Mouse (Mus musculus): ENCODE data around the gene Eif2s3x. TPM values are rescaled to one million over a fixed set of nuclear protein-coding genes. Genes with fewer than 3 reads are reported as not detected.

The Eif2s3x gene
- polyA plus RNA-seq, 1 experiment from 2014 or later, result 108 TPM

DNA sequence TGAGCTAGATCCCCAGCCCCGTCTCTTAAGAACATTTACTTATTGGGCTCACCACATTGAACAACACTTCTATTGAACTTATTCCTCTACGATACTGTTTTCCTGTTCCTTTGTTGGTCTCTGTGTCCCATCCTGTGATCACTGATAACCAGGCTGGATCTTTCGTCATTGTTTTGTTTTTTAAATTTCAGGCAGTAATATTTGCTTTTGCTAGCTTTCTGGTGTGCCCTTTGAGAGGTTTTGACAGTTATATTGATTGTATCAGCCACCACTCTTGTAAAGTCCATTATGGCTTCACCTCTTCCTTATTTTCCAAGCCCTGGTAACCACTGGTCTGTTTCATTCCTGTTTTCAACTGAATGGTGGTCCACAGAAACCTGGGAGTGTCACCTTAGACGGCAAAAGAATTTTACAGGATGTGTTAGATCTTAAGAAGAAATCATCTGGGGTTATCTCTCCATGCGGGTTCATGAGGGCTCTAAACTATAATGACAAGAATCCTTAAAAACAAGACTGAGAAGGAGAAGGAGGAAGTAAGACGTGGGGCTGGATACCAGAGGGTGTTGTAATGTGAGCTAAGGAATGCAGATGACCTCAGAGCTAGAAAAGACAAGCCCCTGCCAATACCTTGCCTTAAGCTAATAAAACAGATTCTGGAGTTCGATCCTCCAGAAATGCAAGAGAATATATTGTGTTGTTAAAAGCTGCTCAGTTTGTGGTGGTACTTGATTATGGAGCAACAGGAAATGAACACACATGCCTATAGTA is 70.5 kb downstream of the Eif2s3x start:
- DNase-seq (ENCODE audit: low spot score) (no peak), ATAC-seq (ENCODE audit: insufficient number of reproducible peaks, low FRiP score, low TSS enrichment, low read depth) (no peak)
- no peak overlapping the region for H3K9ac ChIP-seq (ENCODE audit: low read length)
- no peak overlapping the region for H3K27ac ChIP-seq (replicated peaks; ENCODE audit: low read depth, low read length)
- no peaks in the 10 kb centered on the region for H3K9me3 ChIP-seq (ENCODE audit: control insufficient read depth, low read length)
- peaks cover 21% of the 10 kb centered on the region for H3K27me3 ChIP-seq (ENCODE audit: control insufficient read depth, insufficient read depth, low read length)
- H3K4me3 ChIP-seq (ENCODE audit: low read depth, low read length), result no peak overlapping the region
- H3K4me1 ChIP-seq (ENCODE audit: control insufficient read depth, insufficient read depth, low read length), result no peaks in the 10 kb centered on the region
- no peak overlapping the region for H3K4me2 ChIP-seq (ENCODE audit: low read depth, severe bottlenecking)
- 71% methylated on average over 7 of the region's 7 CpGs for WGBS
- no peaks in the 10 kb centered on the region for H3K36me3 ChIP-seq (ENCODE audit: control insufficient read depth, insufficient read depth, low read length)

DNA sequence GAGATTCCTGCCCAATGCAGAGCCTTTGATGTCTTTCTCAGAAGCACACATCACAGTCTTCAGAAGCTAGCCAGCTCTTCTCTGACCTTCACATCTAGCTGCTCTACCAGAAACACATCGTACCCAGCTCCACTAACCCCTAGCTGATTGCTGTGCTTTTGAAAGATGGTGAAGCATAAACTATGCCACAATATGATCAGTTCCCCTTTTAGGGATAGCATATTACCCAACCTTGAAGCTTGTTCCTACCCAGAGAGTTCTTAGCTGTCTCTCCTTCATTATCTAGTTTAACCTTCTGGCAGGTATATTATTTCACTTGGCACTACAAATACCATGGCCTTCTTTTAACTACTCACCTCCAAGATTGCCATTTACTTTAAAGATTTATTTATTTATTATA is 72.6 kb downstream of the Eif2s3x start:
- Histone ChIP-seq H3K36me3 (ENCODE audit: control insufficient read depth, insufficient read depth, low read length) (no peaks in the 10 kb centered on the region), H3K9ac (ENCODE audit: low read length) (no peak overlapping the region), H3K4me3 (ENCODE audit: low read depth, low read length) (no peak overlapping the region), H3K4me1 (ENCODE audit: control insufficient read depth, insufficient read depth, low read length) (no peaks in the 10 kb centered on the region), H3K9me3 (ENCODE audit: control insufficient read depth, low read length) (no peaks in the 10 kb centered on the region), H3K4me2 (ENCODE audit: low read depth, severe bottlenecking) (no peak overlapping the region), H3K27me3 (ENCODE audit: control insufficient read depth, insufficient read depth, low read length) (peaks cover 15% of the 10 kb centered on the region), H3K27ac (replicated peaks; ENCODE audit: low read depth, low read length) (no peak overlapping the region)
- WGBS, result 85% methylated on average over 1 of the region's 1 CpGs
- ATAC-seq (ENCODE audit: insufficient number of reproducible peaks, low FRiP score, low TSS enrichment, low read depth), result no peak
- DNase-seq (ENCODE audit: low spot score), result no peak

Other genes starting within 250 kb of the Eif2s3x start
- gene AU015836, start 244.2 kb downstream of the Eif2s3x start, polyA plus RNA-seq (2014; fragmentation: Nextera tagmentation; extraction: Ambion mirVana), result 0.08 TPM in 1 of 2 replicates, not detected in the other
- 30.2 and 31.1 TPM in 2 replicates for gene Zfx, start 89.2 kb downstream of the Eif2s3x start, polyA plus RNA-seq (2014; fragmentation: Nextera tagmentation; extraction: Ambion mirVana)
- gene Klhl15, start 21.7 kb upstream of the Eif2s3x start, polyA plus RNA-seq (2014; fragmentation: Nextera tagmentation; extraction: Ambion mirVana), result 8.7 and 9.7 TPM in 2 replicates
- 0.19 and 0.26 TPM in 2 replicates for gene Fam90a1b, start 153.9 kb upstream of the Eif2s3x start, polyA plus RNA-seq (2014; fragmentation: Nextera tagmentation; extraction: Ambion mirVana)
- 107 and 116 TPM in 2 replicates for gene Apoo, start 154.3 kb upstream of the Eif2s3x start, polyA plus RNA-seq (2014; fragmentation: Nextera tagmentation; extraction: Ambion mirVana)